Mouse (Mus musculus): ENCODE results near the gene Cldn18. TPM values are rescaled to one million over a fixed set of nuclear protein-coding genes. Genes with fewer than 3 reads are reported as not detected.

The Cldn18 gene
- total and polyA plus RNA-seq, 3 experiments = 0.27 TPM; not detected in 2

GRCm38 (mm10) chr9:99646102-99646501 lies 71.0 kb downstream of the Cldn18 start:
- no peak for ATAC-seq (ENCODE audit: extremely low read depth, insufficient number of reproducible peaks, low FRiP score, poor library complexity, severe bottlenecking)
- H3K27me3 ChIP-seq (ENCODE audit: insufficient read depth, low read length) = 0 out of 2 replicates have a peak, but pooled peaks cover 3% of the 10 kb centered on the region
- no peak for DNase-seq (ENCODE audit: low spot score)

GRCm38 (mm10) chr9:99645416-99645815 lies 71.7 kb downstream of the Cldn18 start:
- ATAC-seq (ENCODE audit: extremely low read depth, insufficient number of reproducible peaks, low FRiP score, poor library complexity, severe bottlenecking) = no peak

More at GRCm38 (mm10) chr9:99646102-99646501, 71.0 kb downstream of the Cldn18 start:
- TF ChIP-seq TAL1 (conservative IDR thresholded peaks at IDR 0.05; ENCODE audit: low read depth, low read length) = no peak
- TF ChIP-seq GATA1 (IDR thresholded peaks at IDR 0.05; ENCODE audit: borderline replicate concordance, low read length) = no peak
- no peak for TF ChIP-seq GATA2 (IDR thresholded peaks at IDR 0.05; ENCODE audit: borderline replicate concordance, low read depth, low read length)
- TF ChIP-seq POLR2AphosphoS5 (IDR thresholded peaks at IDR 0.05; ENCODE audit: insufficient replicate concordance, low read depth, low read length) = no peak
- no peak for TF ChIP-seq CTCF (IDR thresholded peaks at IDR 0.05; ENCODE audit: low read depth, low read length)
- Histone ChIP-seq H3K9me3 (replicated peaks) (no peaks in the 10 kb centered on the region), H3K4me3 (ENCODE audit: low read depth, low read length) (no peak overlapping the region), H3K36me3 (replicated peaks) (no peaks in the 10 kb centered on the region), H3K4me1 (ENCODE audit: insufficient read depth, low read depth, low read length) (no peaks in the 10 kb centered on the region)

GRCm38 (mm10) chr9:99639957-99640356 lies 77.1 kb downstream of the Cldn18 start:
- no peak for DNase-seq (ENCODE audit: low spot score)
- no peak for ATAC-seq (ENCODE audit: extremely low read depth, insufficient number of reproducible peaks, low FRiP score, poor library complexity, severe bottlenecking)
- H3K4me3 ChIP-seq (ENCODE audit: low read depth, low read length) = no peak overlapping the region
- TF ChIP-seq CTCF (IDR thresholded peaks at IDR 0.05; ENCODE audit: low read depth, low read length) = no peak
- no peak for TF ChIP-seq GATA1 (IDR thresholded peaks at IDR 0.05; ENCODE audit: borderline replicate concordance, low read length)
- TF ChIP-seq POLR2AphosphoS5 (IDR thresholded peaks at IDR 0.05; ENCODE audit: insufficient replicate concordance, low read depth, low read length) = no peak
- TF ChIP-seq TAL1 (conservative IDR thresholded peaks at IDR 0.05; ENCODE audit: low read depth, low read length) = no peak
- TF ChIP-seq GATA2 (IDR thresholded peaks at IDR 0.05; ENCODE audit: borderline replicate concordance, low read depth, low read length) = no peak
- no peaks in the 10 kb centered on the region for H3K9me3 ChIP-seq (replicated peaks)
- H3K36me3 ChIP-seq (replicated peaks) = no peaks in the 10 kb centered on the region
- H3K27me3 ChIP-seq (ENCODE audit: insufficient read depth, low read length) = no peaks in the 10 kb centered on the region
- no peaks in the 10 kb centered on the region for H3K4me1 ChIP-seq (ENCODE audit: insufficient read depth, low read depth, low read length)

More at GRCm38 (mm10) chr9:99645416-99645815, 71.7 kb downstream of the Cldn18 start:
- Histone ChIP-seq H3K36me3 (replicated peaks) (no peaks in the 10 kb centered on the region), H3K4me1 (ENCODE audit: insufficient read depth, low read depth, low read length) (no peaks in the 10 kb centered on the region), H3K9me3 (replicated peaks) (no peaks in the 10 kb centered on the region), H3K27me3 (ENCODE audit: insufficient read depth, low read length) (0 out of 2 replicates have a peak, but pooled peaks cover 3% of the 10 kb centered on the region), H3K4me3 (ENCODE audit: low read depth, low read length) (no peak overlapping the region)
- no peak for TF ChIP-seq CTCF (IDR thresholded peaks at IDR 0.05; ENCODE audit: low read depth, low read length)
- TF ChIP-seq TAL1 (conservative IDR thresholded peaks at IDR 0.05; ENCODE audit: low read depth, low read length) = no peak
- TF ChIP-seq GATA2 (IDR thresholded peaks at IDR 0.05; ENCODE audit: borderline replicate concordance, low read depth, low read length) = no peak
- TF ChIP-seq GATA1 (IDR thresholded peaks at IDR 0.05; ENCODE audit: borderline replicate concordance, low read length) = no peak
- no peak for TF ChIP-seq POLR2AphosphoS5 (IDR thresholded peaks at IDR 0.05; ENCODE audit: insufficient replicate concordance, low read depth, low read length)
- DNase-seq (ENCODE audit: low spot score) = no peak

Other genes starting within 250 kb of the Cldn18 start
- 27.8 and 36.5 TPM in 2 replicates for gene Armc8, start 148.4 kb downstream of the Cldn18 start, total RNA-seq (2014; fragmentation: Nextera tagmentation)
- 29.1 and 31.8 TPM in 2 replicates for gene Armc8, start 148.4 kb downstream of the Cldn18 start, total RNA-seq (2017)
- 2.4 and 3.6 TPM in 2 replicates for gene Armc8, start 148.4 kb downstream of the Cldn18 start, polyA plus RNA-seq (2012)
- 14.7 and 17.3 TPM in 2 replicates for gene Dbr1, start 141.5 kb downstream of the Cldn18 start, total RNA-seq (2014; fragmentation: Nextera tagmentation)
- 49.0 and 52.7 TPM in 2 replicates for gene Dbr1, start 141.5 kb downstream of the Cldn18 start, total RNA-seq (2017)
- gene Dbr1, start 141.5 kb downstream of the Cldn18 start, polyA plus RNA-seq (2012) = 46.2 and 48.9 TPM in 2 replicates
- not detected in 2 replicates for gene A4gnt, start 104.8 kb downstream of the Cldn18 start, total RNA-seq (2014; fragmentation: Nextera tagmentation)
- gene A4gnt, start 104.8 kb downstream of the Cldn18 start, total RNA-seq (2017) = 0.16 TPM in 1 of 2 replicates, not detected in the other
- gene A4gnt, start 104.8 kb downstream of the Cldn18 start, polyA plus RNA-seq (2012) = not detected in 2 replicates
- gene Dzip1l, start 87.8 kb downstream of the Cldn18 start, total RNA-seq (2014; fragmentation: Nextera tagmentation) = not detected in 2 replicates
- 0.33 and 0.58 TPM in 2 replicates for gene Dzip1l, start 87.8 kb downstream of the Cldn18 start, total RNA-seq (2017)
- not detected in 2 replicates for gene Dzip1l, start 87.8 kb downstream of the Cldn18 start, polyA plus RNA-seq (2012)
- gene Sox14, start 158.9 kb upstream of the Cldn18 start, total RNA-seq (2014; fragmentation: Nextera tagmentation) = 3.2 TPM in 1 of 2 replicates, not detected in the other
- gene Sox14, start 158.9 kb upstream of the Cldn18 start, total RNA-seq (2017) = 0.23 TPM in 1 of 2 replicates, not detected in the other
- gene Sox14, start 158.9 kb upstream of the Cldn18 start, polyA plus RNA-seq (2012) = not detected in 2 replicates